Mouse (Mus musculus) stomach, postnatal 0 days (tissue): ENCODE data around the gene Slc22a22.

Experiments used
- CTCF ChIP-seq: IDR thresholded peaks from 2 replicates; pipeline ENCODE4 v1.5.1; 2016; ENCODE audit warnings: antibody characterized with exemption, low read depth, mild to moderate bottlenecking, moderate library complexity
- EP300 ChIP-seq: optimal IDR thresholded peaks from 2 replicates; pipeline ENCODE3; 2016; ENCODE audit warnings: antibody characterized with exemption

- TF ChIP-seq CTCF (no peak), EP300 (no peak)
Observed at GRCm38 (mm10) chr15:57205315-57205714, 272.1 kb downstream of the Slc22a22 start.
